7 mouse cellular contexts compared by ENCODE assay signal in genomic region chr14:48330965-48331622, GRCm38 (mm10).
DNase-seq lines count a peak whose midpoint lies in the region; ATAC-seq lines count a peak whose summit lies in the region.

No protein-coding gene starts in this region.

- H3K4me3 ChIP-seq in forebrain, embryonic 15.5 days: no peak overlapping the region
- H3K4me3 ChIP-seq in midbrain, embryonic 15.5 days: no peak overlapping the region

- ATAC-seq in forebrain, embryonic 15.5 days (replicated peaks): peak; percentile 70
- ATAC-seq in midbrain, embryonic 15.5 days (replicated peaks): peak; percentile 74

- no peak overlapping the region for H3K9ac ChIP-seq in forebrain, embryonic 15.5 days (replicated peaks)
- no peak overlapping the region for H3K9ac ChIP-seq in midbrain, embryonic 15.5 days

- no peaks in the 10 kb centered on the region for H3K27me3 ChIP-seq in forebrain, embryonic 15.5 days
- 0 out of 2 replicates have a peak, but pooled peaks cover 2% of the 10 kb centered on the region for H3K27me3 ChIP-seq in midbrain, embryonic 15.5 days (replicated peaks)

- H3K36me3 ChIP-seq in forebrain, embryonic 15.5 days: no peaks in the 10 kb centered on the region
- no peaks in the 10 kb centered on the region for H3K36me3 ChIP-seq in midbrain, embryonic 15.5 days (replicated peaks)

- peaks cover 32% of the 10 kb centered on the region for H3K4me1 ChIP-seq in forebrain, embryonic 15.5 days
- peaks cover 14% of the 10 kb centered on the region; the same call in 1 of the 2 replicates for H3K4me1 ChIP-seq in midbrain, embryonic 15.5 days

- 0% methylated on average over 4 of the region's 4 CpGs for WGBS in forebrain, embryonic 15.5 days
- WGBS in midbrain, embryonic 15.5 days: 1% methylated on average over 4 of the region's 4 CpGs

- peak; percentile 80 for DNase-seq in R1 (ENCODE audit: low read depth, low spot score)
- peak; percentile 5 for DNase-seq in cerebellum, adult 11 months
- peak; percentile 79 for DNase-seq in heart, postnatal 4 days
- DNase-seq in left cerebral cortex, adult 18-20 months (ENCODE audit: low spot score in 2 of 2): peak; percentile 39 to 46
- DNase-seq in thymus, postnatal 25 days: peak; percentile 18

- H3K4me2 ChIP-seq in forebrain, embryonic 15.5 days (replicated peaks): peak overlapping the region; percentile 24
- H3K4me2 ChIP-seq in midbrain, embryonic 15.5 days: peak overlapping the region; percentile 34

- H3K27ac ChIP-seq in forebrain, embryonic 15.5 days (replicated peaks): peak overlapping the region; percentile 38; the same call in 1 of the 2 replicates
- no peak overlapping the region for H3K27ac ChIP-seq in midbrain, embryonic 15.5 days

- no peaks in the 10 kb centered on the region for H3K9me3 ChIP-seq in forebrain, embryonic 15.5 days
- H3K9me3 ChIP-seq in midbrain, embryonic 15.5 days: no peaks in the 10 kb centered on the region

Comparison
In these comparisons a context has a peak if more than half of its experiments do, and no peak if none do; other contexts are left out.
1. DNase-seq: peak in every context shown above with its lines; median percentile 80 in R1; 79 in heart, postnatal 4 days; 42 in left cerebral cortex, adult 18-20 months; 18 in thymus, postnatal 25 days; 5 in cerebellum, adult 11 months.